Mouse (Mus musculus): ENCODE measurements around the gene Cyp4b1.

DNA sequence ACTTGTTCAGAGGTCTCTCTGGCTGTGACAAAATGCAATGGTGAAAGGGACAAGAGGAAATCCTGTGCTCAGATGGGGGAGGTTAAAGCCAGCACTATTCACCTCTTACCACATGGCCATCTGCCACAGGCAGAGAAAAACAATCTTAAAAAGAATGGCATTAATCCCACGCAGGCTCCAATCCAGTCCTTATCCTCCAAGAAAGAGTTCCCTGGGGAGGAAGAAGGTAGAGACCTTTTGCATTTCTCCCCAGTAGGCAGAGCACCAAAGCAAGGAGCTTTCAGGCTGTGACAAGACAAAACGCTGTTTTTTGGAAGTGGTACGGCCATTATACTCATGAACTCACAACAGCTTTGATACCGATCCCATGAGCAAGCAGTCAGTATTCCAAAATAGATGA, 38.8 kb upstream of the Cyp4b1 start:
- TF ChIP-seq POLR2A (IDR thresholded peaks at IDR 0.05; ENCODE audit: borderline replicate concordance, low read depth, low read length) = no peak
- no peak for TF ChIP-seq CTCF (IDR thresholded peaks at IDR 0.05; ENCODE audit: low read depth, low read length)
